Mouse (Mus musculus): ENCODE measurements around the gene A530016L24Rik.
A peak's percentile ranks its signal among the peaks of the same experiment; 100 is the strongest.

The A530016L24Rik gene

GRCm38 (mm10) chr12:112503003-112503771 is 13.9 kb downstream of the A530016L24Rik start:
- DNase-seq (ENCODE audit: low read depth, low spot score): no peak

DNA sequence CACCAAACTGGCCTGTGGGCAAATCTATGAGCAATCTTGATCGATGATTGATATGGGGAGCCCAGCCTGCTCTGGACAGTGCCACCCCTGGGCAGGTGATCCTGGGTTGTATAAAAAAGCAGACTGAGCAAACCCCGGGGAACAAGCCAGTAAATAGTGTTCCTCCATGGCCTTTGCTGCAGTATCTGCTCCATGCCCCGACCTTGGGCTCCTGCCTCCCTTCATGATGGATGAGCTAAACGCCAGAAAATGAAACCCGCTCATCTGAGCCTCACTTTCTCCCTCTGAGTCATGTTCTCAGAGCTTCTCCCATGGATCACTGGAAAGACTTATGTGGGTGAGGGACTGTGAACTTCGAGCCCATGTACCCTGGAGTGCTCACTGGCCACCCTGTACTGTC is 17.0 kb downstream of the A530016L24Rik start:
- DNase-seq (ENCODE audit: low read depth, low spot score): no peak

DNA sequence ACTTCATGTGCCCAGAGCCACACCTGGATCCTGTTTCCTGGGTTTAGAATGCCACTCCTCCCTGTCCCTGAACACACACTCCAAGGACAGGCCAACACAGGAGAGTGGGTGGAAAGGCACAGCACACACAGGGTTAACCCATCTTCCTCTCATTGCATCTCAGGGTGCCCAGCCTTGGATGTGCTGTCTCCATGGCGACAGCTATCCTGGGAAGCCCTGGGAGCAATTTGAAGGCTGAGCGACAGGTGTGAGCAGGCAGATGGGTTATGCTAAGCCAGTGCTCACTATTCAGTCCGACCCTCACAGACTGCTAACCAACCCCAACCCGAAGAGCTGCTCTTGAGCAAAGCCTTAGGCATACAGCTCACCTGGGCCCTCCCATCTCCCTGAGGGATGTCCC is 18.0 kb downstream of the A530016L24Rik start:
- no peak for DNase-seq (ENCODE audit: low read depth, low spot score)

- no peak for DNase-seq (ENCODE audit: low read depth, low spot score)
These were observed 18.7 kb downstream of the A530016L24Rik start for GRCm38 (mm10) chr12:112507984-112508383.

GRCm38 (mm10) chr12:112510365-112510732 is 21.1 kb downstream of the A530016L24Rik start:
- no peak for DNase-seq (ENCODE audit: low read depth, low spot score)

DNA sequence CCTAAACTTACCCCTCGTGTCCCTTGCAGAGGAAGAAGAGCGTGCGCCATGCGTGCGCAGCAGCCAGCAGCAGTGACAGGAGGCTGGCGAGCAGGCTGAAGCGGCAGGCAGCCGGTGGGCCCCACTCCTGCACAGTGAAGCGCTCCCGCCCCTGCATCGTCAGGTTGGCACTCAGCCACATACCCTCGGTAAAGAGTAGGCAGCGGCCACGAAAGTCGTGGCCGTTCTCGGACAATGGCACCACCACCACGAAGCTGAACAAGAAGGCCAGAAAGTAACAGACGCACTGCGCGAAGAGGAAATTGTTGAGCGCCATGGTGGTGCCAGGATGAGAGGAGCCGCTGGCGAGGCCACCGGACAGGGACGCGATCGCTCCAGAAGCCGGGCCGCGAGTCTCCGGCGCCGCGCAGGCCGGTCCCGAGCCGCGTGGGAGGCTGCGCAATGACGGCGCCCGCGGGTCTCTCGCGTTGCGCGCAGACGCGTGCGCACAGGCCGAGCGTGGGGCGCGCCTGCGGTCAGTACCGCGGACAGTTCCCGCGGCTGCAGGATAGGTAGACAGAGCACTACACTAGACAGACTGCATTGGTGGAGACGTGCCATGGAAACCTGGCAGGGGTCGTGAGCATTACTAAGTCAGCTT is 21.6 kb downstream of the A530016L24Rik start:
- DNase-seq (ENCODE audit: low read depth, low spot score): no peak

DNA sequence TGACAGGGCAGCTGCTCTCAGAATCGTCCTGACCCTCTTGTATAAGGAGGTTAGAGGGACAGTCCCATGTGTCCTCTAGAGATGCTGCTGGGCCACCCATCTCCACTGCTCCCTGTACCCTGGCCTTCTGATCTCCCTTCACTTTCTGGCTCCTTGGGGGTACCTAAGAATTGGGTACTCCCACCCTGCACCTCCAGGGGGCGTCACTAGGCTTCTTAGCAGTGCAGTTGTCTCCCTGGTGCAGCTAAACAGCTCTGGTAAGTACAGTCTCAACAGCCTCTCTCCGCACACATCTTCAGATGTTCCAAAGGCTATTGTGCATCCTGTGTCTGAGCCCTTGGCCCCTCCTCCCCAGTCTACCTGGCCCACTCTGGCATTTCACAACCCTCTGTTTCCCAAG is 25.6 kb downstream of the A530016L24Rik start:
- DNase-seq (ENCODE audit: low read depth, low spot score): no peak

GRCm38 (mm10) chr12:112516697-112517337 is 27.6 kb downstream of the A530016L24Rik start, which contains the start of gene Tmem179:
Gene Tmem179, minus strand, starts transcription at chr12:112516747.
- DNase-seq (ENCODE audit: low read depth, low spot score): no peak

DNA sequence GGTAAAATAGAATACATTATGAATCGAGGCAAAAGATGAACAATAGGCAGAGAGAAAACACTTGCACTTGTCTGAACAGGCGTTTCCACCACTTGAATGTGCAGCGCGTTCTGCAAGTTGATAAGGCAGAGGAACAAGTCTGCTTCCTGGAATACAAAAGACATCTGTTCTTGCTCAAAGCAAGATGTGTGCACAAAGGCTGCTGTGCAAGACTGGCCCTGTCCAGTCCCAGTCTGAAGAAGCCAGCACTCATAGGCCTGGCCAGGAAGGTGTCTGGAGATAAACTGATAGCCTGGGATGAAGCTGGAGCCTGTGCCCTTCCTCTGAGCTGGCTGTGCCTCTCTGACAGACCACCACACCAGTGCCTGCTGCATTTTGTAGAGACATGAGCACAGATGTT is 28.9 kb downstream of the A530016L24Rik start:
- DNase-seq (ENCODE audit: low read depth, low spot score): no peak

DNA sequence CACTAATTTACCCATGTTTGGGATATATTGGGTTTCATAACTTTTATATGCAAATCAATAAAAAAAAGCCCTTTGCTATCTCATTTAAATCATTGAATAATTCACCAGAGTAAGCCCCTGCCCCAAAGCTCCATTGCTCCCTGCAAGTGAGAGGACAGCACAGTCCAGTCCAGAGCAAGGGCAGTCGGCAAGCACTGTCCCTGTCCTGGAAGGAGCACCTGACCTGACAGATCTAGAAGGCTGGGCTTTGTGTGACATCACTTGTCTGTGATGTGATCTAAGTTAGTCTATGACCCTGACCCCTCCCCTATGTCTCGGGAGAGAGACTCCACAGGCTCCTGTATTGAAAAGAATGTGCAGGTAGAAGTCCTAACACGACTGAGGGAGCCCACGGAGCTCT is 44.5 kb downstream of the A530016L24Rik start:
- DNase-seq (ENCODE audit: low read depth, low spot score): no peak

- DNase-seq (ENCODE audit: low read depth, low spot score): no peak
These were observed 48.0 kb downstream of the A530016L24Rik start for GRCm38 (mm10) chr12:112537233-112537632.

GRCm38 (mm10) chr12:112538356-112538755 is 49.1 kb downstream of the A530016L24Rik start:
- DNase-seq (ENCODE audit: low read depth, low spot score): no peak

DNA sequence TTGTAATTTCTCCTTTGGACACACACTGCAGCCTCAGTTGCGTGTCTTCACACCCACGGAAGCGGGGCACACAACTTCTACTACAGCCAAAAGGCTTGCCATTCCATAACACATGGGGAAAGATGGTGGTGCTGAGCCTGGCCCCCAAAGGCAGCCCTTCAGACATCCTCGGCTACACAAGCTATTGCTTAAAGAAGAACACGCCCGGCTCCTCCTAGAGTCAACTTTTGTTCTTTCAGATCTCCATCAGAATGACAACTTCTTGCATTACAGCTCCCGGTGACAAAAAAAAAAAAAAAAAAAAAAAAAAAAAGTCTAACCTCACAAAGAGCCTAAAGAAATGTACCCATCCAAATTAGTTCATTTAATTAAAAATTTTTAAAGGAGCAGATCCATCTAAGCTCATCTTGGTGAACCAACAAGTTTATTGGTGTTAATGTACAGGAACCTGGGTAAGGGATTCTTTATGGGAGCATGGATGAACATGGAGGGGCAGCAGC is 50.3 kb downstream of the A530016L24Rik start:
- no peak for DNase-seq (ENCODE audit: low read depth, low spot score)

DNA sequence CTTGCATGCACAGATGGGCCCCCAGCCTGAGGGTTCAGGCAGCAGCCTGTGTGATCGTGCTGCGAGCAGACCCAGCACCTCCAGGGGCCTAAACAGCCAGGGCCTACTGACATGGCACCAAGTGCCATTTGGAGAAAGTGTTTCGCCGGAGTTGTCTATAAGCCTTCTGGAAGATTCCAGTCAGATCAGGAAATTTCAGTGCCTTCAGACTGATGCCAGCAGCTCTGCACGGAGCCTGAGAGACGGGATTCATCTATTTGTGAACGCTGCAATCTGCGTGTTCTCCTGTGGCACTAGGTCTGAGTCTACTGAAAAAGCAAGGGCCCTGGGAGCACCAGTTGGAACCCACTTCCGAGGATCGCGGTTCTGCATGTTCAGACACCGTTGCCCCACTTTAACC is 51.1 kb downstream of the A530016L24Rik start:
- no peak for DNase-seq (ENCODE audit: low read depth, low spot score)

DNA sequence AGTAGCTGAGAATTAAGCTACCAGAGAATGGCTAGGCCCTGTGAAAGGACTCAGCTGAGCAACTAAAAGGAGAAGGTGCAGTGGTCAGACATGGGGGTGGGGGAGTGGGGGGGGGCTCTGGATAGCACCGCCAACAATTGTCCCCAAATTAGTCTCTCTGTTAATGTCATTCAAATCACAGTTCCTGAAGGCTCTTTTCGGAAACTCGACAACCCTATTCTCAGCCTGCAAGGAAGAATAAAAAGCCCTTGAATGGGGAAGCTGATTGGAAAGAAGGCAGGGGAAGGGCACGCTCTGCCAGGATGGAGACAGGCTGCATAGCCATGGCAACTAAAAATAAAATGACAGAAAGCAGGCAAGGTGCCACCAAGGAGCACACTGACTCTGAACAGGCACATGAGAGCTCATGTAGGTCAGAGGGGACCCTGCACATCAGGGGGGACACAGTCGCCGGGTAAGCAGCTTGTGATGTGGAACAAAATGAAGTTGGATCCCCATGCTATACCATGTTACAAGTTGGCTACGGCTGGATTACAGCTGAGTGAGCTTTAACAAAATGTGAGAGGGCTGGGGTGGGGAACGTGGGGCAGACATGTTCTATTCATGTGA is 52.3 kb downstream of the A530016L24Rik start:
- no peak for DNase-seq (ENCODE audit: low read depth, low spot score)

GRCm38 (mm10) chr12:112542257-112542919 is 53.1 kb downstream of the A530016L24Rik start:
- no peak for DNase-seq (ENCODE audit: low read depth, low spot score)

GRCm38 (mm10) chr12:112542920-112543300 is 53.7 kb downstream of the A530016L24Rik start:
- DNase-seq (ENCODE audit: low read depth, low spot score): peak; percentile 44

- no peak for DNase-seq (ENCODE audit: low read depth, low spot score)
These were observed 54.7 kb downstream of the A530016L24Rik start for GRCm38 (mm10) chr12:112543941-112544340.

DNA sequence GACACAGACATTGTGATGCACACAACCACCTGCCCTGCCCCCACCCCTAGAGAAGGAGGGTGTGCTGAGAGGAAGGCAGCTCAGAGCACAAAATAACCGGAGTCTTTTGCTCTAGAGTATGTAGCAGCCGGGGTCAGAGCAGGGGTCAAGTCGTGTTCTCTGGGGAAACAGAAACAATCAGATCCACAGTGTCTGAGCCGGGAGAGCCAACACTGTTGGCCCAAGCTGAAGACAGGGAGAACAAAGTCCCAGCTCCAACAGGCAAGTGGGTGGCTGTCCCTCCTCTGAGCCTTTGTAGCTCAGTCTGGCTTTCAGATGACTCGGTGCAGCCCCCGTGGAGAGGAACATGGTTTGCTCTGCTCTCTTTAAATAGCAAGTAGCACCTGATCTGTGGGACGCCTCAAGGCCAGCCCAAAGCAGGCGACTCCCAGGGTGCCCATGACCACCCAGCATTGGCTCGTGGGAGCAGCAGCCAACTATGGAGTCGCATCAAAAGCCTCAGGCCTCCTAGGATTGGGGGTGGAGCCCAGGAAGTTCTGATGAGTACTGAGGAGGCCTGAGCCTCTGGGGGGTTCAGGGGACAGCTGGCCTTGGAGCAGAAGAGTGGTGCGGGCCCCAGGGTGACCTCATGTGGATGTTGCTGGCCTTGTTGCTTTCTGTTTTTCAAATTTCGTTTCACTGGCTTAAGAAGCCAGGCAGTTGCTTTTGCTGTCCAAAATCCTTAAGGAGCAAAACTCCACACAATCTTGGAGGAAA is 55.9 kb downstream of the A530016L24Rik start:
- DNase-seq (ENCODE audit: low read depth, low spot score): no peak

GRCm38 (mm10) chr12:112546110-112546509 is 56.9 kb downstream of the A530016L24Rik start:
- no peak for DNase-seq (ENCODE audit: low read depth, low spot score)

- DNase-seq (ENCODE audit: low read depth, low spot score): no peak
These were observed 60.0 kb downstream of the A530016L24Rik start for GRCm38 (mm10) chr12:112549287-112549686.

Measured in c-Kit-negative CD71-positive TER-119-positive erythroid progenitor cells, embryonic 14.5 days (primary cell).